Mouse (Mus musculus) cerebellum, adult 2 months (tissue): Measurements from ENCODE around the gene Kalrn.

Source experiments
- CTCF ChIP-seq: fragments of 200-500 bp; IDR thresholded peaks from 2 replicates; pipeline ENCODE4 v1.5.1; 2011; ENCODE audit warnings: low read depth, mild to moderate bottlenecking, control low read depth, low read length, moderate library complexity, borderline replicate concordance; ENCODE audit not compliant: insufficient read depth
- POLR2A ChIP-seq: fragments of 200-500 bp; IDR thresholded peaks from 2 replicates; pipeline ENCODE4 v1.6.1; 2011; ENCODE audit warnings: low read length, control low read depth, borderline replicate concordance; ENCODE audit not compliant: insufficient read depth

- no peak for TF ChIP-seq CTCF
- no peak for TF ChIP-seq POLR2A
These were observed 418.4 kb downstream of the Kalrn start for GRCm38 (mm10) chr16:34154903-34155302.
